Mouse (Mus musculus) ovary, postnatal 14 days (tissue): ENCODE data around the gene Mesd.

Source experiments
- DNase-seq: peaks from one replicate; pipeline ENCODE4 v3.0.0; 2022; ENCODE audit warnings: low spot score

Gene Mesd

GRCm38 (mm10) chr7:83884021-83884658 lies at the start of gene Mesd, which contains the start of gene Tlnrd1:
TSS of gene Mesd (plus strand) at chr7:83884466.
TSS of gene Tlnrd1 (minus strand) at chr7:83884305.
- DNase-seq: peak; percentile 82

- no peak for DNase-seq
Observed at GRCm38 (mm10) chr7:83838525-83839224, 45.6 kb upstream of the Mesd start.

- no peak for DNase-seq
Observed at GRCm38 (mm10) chr7:83840076-83840475, 44.2 kb upstream of the Mesd start.

- DNase-seq: no peak
Observed at GRCm38 (mm10) chr7:83842486-83843259, 41.6 kb upstream of the Mesd start.

- no peak for DNase-seq
Observed at GRCm38 (mm10) chr7:83844807-83845206, 39.5 kb upstream of the Mesd start.

GRCm38 (mm10) chr7:83847187-83848075 lies 36.8 kb upstream of the Mesd start:
- no peak for DNase-seq

- no peak for DNase-seq
Observed at GRCm38 (mm10) chr7:83851569-83852380, 32.5 kb upstream of the Mesd start.

GRCm38 (mm10) chr7:83852381-83853380 lies 31.6 kb upstream of the Mesd start:
- DNase-seq: no peak

- DNase-seq: no peak
Observed at GRCm38 (mm10) chr7:83855203-83855602, 29.1 kb upstream of the Mesd start.

- DNase-seq: no peak
Observed at GRCm38 (mm10) chr7:83856353-83857207, 27.7 kb upstream of the Mesd start.

- no peak for DNase-seq
Observed at GRCm38 (mm10) chr7:83857208-83857488, 27.1 kb upstream of the Mesd start.

- DNase-seq: no peak
Observed at GRCm38 (mm10) chr7:83857921-83858320, 26.3 kb upstream of the Mesd start.

- DNase-seq: peak; percentile 16
Observed at GRCm38 (mm10) chr7:83859378-83860083, 24.7 kb upstream of the Mesd start.

GRCm38 (mm10) chr7:83863554-83863953 lies 20.7 kb upstream of the Mesd start:
- DNase-seq: no peak

- no peak for DNase-seq
Observed at GRCm38 (mm10) chr7:83868200-83868599, 16.1 kb upstream of the Mesd start.

- DNase-seq: no peak
Observed at GRCm38 (mm10) chr7:83869839-83870543, 14.3 kb upstream of the Mesd start.

GRCm38 (mm10) chr7:83877088-83877487 lies 7.2 kb upstream of the Mesd start:
- DNase-seq: no peak
